Mouse (Mus musculus): ENCODE measurements around the gene Ankib1. TPM values are rescaled to one million over a fixed set of nuclear protein-coding genes. Genes with fewer than 3 reads are reported as not detected.

The Ankib1 gene
- polyA plus RNA-seq (2012): 10.1 and 13.4 TPM in 2 replicates

DNA sequence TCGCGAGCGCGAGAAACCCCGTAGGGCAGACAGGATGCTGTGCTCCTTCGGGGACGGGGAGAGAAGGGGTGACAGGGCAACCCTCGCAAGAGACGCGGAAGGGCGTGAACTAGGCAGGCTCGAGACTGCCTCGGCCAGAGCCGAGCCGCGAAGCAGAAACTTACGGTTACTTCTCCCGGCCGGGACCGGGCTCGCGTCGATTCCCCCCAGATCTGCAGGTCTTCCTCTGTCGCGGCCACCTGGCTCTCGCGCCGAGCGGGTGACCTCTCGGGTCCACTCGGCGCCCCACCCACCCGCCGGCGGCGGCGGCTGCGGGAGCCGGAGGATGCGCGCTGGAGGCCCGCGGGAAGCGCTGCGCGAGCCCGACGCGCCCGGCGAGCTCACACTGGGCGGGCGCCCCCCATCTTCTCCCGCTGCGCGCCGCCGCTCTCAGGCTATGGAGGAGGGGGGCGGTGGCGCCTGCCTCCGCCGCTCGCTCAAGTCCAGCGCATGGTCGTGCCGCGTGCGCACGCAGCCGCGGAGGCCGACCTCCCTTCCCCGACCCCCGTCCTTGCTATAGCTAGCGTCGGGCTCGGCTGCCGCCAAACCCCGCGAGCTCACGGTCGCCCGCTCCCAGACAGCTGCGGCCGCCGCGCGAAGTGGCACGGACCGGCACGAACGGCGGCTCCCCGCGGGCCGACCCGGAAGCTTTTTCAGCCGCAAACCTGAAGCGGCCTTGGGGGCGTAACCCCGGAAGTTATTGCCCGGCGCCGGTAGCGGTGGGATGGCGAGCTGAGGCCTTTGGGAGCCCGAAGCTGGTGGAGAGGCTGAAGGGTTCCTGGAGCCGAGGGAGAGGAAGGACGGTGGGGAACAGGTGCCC is at the start of gene Ankib1, which contains the start of gene Krit1:
Gene Ankib1 (minus strand): TSS at position 493 of the 859 bp plus-strand sequence.
Gene Krit1 (plus strand): TSS at position 752 of the 859 bp plus-strand sequence.

DNA sequence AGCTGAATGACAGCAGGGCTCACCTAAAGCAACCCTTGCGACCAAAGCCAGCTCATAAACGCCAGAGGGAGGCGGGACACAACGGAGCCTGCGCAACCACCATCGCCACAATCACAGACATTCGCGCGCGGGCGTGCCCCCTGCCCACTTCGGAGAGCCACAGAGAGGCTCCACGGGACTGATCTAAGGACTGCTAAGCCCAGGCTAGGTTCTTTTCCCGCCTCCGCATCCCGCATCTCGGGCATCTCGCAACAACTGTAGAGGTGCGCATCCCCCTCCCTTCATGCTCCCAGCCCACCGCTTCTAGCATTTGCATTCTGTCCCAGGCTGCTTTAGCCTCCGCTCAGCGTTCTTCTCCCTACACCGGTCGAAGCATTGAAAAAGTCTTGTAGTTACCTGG is 42.3 kb upstream of the Ankib1 start, which contains the start of gene Lrrd1:
Gene Lrrd1 (plus strand): TSS at position 148 of the 400 bp plus-strand sequence.

DNA sequence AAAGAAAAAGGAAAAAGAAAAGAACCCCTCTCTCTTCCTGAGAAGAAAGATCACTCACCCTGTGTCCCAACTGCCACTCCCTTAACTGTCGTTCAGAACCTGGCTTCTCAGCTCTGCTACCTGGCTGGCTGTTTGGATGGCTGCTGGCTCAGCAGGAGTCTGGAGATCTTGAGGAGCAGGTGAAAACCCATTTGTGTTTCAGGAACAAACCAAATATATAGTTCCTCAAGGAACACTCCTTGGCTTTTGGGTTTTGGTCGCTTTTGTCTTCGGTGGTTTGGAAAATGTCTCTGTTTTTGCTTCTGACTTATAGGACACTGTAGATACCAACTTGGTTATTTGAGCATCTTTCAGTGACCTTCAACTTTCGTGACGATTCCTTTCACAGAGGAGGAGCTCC is 145.6 kb downstream of the Ankib1 start, which contains the start of gene Gatad1:
Gene Gatad1 (minus strand): TSS at position 101 of the 400 bp plus-strand sequence.

DNA sequence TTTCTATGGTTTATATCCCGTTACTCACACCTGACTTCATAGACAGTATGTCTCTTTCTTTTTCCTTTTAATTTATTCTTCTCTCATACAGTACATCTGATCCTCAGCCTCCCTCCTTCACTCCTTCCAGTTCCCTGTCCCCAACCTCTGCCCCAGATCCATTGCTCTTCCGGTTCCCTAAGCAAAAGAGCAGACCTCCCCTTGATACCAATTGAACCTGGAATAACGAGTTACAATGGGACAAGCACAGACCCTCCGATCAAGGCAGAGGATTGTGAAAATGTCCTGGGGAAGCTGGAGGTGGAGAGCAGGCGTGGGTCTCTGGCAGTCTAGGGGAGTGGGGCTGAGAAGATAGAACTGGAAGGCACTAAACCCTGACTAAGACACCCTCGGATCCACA is 151.8 kb downstream of the Ankib1 start, which contains the start of gene Tmbim7:
Gene Tmbim7 (plus strand): TSS at position 301 of the 400 bp plus-strand sequence.

Other genes with a start within 250 kb of the Ankib1 start
- gene 1700109H08Rik, start 231.4 kb downstream of the Ankib1 start, polyA plus RNA-seq (2012): 1.0 and 4.0 TPM in 2 replicates
- gene Pex1, start 206.9 kb downstream of the Ankib1 start, polyA plus RNA-seq (2012): 4.7 and 5.4 TPM in 2 replicates
- gene Rbm48, start 206.3 kb downstream of the Ankib1 start, polyA plus RNA-seq (2012): 7.4 and 7.5 TPM in 2 replicates
- gene Tmbim7, start 151.7 kb downstream of the Ankib1 start, polyA plus RNA-seq (2012): not detected in 2 replicates
- 46.8 and 64.0 TPM in 2 replicates for gene Gatad1, start 145.7 kb downstream of the Ankib1 start, polyA plus RNA-seq (2012)
- gene Krit1, start 259 bp upstream of the Ankib1 start, polyA plus RNA-seq (2012): 5.7 and 7.6 TPM in 2 replicates
- gene Lrrd1, start 42.2 kb upstream of the Ankib1 start, polyA plus RNA-seq (2012): not detected in 2 replicates
- gene Mterf1a, start 91.0 kb upstream of the Ankib1 start, polyA plus RNA-seq (2012): 0.28 and 0.36 TPM in 2 replicates
- 25.8 and 39.1 TPM in 2 replicates for gene Akap9, start 125.1 kb upstream of the Ankib1 start, polyA plus RNA-seq (2012)